Mouse (Mus musculus): ENCODE data around the gene Kif5c.

The Kif5c gene

DNA sequence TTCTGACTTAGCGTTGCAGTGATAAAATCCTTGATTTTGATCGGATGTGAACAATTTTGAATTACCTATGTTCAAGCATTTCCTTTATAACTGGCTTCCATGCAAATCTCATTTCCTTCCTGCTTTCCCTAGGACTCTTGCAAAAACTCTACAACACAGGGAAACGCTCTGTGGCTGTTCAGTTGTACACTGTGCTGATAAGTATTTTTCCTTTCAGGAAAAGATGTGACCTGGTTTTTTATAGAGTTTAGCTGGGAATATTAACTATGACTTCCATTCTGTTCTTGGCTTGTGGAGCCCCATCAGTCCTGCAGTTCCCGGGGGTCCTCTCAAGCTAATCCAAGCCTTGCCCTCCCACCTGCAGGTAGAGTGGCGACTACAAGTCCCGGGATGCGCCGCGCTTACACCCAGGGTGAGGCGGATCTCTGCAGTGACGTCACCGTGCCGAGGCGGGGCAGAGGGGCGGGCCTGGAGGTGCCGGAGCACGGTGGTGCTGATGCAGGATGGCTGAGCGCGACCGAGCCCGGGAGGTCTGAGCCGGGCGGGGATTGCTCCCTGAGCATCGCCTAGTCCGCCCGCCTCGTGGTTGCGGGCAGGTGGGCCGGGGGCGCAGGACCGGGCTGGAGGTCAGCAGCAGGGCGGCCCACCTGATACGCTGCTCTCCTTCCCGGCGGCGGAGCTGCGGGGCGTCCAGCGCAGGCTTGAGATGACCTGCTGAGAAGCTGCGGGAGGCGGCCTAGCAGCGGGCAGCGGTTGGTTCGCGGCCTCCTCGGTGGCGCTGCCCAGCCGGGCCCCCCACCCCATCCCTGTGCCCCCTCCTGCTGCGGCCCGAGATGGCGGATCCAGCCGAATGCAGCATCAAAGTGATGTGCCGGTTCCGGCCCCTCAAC, at the start of gene Kif5c:
Gene Kif5c, plus strand, starts transcription at position 470 of the 890 bp plus-strand sequence.
- DNase-seq (ENCODE audit: low spot score in 2 of 2) = peak; percentile 65 to 84

DNA sequence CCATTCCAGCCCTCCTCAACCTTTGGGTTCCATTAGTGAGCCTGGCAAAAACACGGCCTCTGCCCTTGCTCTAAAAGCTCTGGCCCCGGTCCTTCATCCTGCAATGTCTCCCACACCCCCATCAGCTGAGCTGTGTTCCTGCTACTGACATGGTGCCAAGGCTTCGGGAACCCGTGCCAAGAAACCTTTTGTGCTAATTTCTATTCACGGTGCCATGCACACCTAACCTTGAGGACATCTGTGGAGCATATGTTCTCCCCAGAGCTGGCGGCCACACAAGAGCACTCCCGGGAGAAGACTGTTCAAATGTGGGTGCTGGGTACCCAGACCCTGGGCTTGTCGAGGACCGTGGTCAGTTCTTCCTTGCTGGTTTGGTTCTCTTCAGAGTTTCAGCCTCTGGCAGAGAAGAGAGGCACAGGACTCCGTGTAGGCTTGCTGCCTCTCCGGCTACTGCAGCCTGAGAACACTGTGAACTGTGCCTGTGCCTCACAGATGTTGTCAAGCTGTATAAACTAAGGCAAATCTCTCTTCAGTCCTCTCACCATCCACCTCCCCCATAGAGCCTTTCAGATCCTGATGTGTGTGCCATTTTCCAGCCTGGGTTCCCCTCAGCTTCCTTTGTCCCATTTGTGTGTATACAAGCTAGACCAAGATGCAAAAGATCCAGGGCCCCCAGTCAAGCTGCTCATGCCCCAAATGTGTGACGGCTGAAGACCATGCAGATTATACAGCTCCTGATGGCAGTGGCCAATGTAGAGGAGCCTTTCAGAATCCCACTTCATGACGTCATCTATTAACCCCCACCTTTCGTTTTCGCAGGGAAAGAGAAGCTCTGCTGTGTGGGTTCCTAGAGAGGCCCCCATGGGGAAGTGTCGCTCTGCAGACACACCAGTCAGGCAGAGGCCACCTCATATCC, 49.0 kb upstream of the Kif5c start:
- DNase-seq (ENCODE audit: low spot score in 2 of 2) = peak in 1 of 2 experiments; percentile 54

DNA sequence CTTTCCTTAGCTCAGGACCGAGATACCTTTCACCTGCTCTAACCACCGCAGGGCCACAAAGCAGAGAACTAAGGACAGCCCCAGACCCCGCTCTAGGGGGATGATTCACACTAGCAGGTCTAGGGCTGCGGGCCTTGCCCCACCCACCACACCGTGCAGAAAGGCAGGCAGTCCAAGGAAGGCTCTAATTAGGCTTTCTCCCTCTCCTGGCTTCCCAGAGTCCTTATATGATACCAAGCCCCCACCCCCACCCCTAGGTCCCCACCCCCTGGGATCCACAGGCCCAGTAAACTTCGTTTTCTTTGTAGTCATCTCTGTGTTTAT, 48.4 kb upstream of the Kif5c start:
- DNase-seq (ENCODE audit: low spot score in 2 of 2) = no peak

DNA sequence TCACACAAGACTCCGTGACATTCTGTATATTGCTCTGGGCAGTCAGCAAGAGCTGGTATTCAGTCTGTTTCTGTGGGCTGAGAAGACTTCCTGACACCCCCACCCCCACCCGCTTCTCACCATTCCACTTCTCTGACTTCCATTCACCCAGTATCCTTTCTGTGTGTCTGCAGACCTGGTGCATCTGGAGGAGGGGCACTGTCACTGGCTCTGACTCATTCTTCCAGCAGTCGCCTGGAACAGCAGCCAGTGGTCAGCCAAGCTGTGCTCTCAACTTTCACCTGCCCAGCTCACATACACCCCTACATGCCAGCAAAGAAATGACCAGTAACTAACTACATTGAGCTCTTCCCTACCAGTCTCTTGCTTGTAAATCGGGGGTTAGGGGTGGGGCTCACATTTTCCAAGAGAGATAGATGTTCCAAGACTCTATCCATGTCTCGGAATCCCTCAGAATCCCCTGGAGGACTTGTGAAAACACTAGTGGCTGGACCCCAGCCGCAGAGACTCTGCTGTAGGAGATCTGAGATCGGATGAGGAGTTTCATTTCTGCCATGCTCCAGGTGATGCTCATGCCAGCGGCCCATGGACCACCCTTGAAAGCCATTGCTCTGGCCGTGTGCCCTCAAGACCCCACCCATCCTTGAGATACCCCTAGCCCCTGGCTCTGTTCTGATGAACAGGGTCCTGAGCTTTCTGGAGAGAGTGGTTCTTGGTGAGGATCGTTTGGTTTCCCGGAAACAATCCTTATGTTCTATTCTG, 47.8 kb upstream of the Kif5c start:
- no peak for DNase-seq (ENCODE audit: low spot score in 2 of 2)

DNA sequence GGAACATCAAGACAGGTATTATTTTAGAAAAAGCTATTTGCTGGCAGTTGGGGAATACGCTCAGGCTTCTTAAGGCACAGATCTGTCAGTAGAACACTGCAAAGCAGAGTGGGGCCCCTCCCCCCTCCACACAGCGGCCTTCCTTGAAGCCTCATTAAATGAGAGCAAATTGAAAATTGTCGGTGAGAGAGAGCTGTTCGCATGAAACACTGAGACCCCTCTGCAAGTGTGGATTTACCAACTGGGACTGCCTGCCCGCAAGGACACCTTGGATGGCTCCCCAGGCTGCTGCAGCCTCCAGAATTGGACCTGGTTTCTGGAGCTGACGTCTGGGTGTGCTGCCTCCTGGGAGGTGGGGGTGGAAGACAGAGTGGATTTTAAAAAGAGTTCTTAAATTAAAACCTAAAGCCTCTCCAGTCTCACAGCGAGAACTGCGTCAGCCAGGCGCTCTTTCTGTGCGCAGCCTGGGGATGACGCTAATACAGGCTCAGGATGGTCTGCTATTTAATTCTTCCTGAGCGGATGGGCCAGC, 46.9 kb upstream of the Kif5c start:
- no peak for DNase-seq (ENCODE audit: low spot score in 2 of 2)

DNA sequence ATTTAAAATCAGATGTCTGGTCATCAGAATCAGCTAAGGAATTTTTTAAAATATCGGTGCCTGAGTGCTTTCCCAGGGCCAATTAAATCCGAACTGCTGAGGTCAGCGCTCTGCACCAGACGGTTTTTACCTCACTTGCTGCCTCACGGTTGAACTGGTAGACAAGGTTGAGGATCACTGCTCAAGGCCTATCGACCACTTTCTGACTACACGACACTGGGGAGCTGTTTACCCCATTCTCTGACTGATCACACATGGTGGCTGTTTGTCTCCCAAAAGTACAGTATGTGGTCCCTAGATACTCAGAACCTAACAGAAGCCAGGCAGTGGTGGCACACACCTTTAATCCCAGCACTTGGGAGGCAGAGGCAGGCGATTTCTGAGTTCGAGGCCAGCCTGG, 46.4 kb upstream of the Kif5c start:
- DNase-seq (ENCODE audit: low spot score in 2 of 2) = no peak

DNA sequence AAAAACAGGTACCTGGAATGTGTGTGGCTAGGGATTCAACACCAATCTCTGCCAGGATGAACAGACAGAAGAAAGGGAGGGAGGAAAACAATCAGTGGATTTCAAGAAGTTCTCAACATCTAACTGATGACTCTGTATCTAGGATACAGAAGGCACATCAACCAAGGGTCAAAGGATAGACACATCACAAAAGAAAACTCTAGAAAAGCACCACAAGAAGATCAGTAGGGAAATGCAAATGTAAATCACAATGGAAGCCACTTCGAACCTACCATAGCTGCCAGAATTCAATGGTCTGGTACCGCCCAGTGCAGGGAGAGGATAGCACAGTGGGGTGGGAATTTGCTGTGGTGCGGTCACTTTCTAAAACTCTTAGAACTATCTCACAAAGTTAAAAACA, 45.8 kb upstream of the Kif5c start:
- no peak for DNase-seq (ENCODE audit: low spot score in 2 of 2)

DNA sequence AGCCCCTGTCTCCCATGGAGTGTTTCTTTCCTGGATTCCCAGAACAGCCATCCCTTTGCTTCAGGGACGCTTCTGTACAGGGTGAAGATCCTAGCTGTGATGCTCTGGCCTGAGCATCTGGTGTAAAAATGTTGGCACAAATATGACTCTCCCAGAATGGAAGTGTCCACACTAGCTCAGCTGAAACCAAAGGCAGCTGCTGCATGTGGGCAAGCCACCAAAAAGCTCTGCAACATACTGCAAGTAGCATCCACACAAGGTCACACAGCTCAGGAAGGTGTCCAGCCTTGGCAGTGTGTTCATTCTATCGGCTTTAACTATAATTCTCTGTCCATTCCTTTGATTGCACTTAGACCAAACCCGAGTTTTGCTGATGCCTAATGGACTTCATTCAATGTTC, 38.5 kb upstream of the Kif5c start:
- peak in 1 of 2 experiments; percentile 35 for DNase-seq (ENCODE audit: low spot score in 2 of 2)

DNA sequence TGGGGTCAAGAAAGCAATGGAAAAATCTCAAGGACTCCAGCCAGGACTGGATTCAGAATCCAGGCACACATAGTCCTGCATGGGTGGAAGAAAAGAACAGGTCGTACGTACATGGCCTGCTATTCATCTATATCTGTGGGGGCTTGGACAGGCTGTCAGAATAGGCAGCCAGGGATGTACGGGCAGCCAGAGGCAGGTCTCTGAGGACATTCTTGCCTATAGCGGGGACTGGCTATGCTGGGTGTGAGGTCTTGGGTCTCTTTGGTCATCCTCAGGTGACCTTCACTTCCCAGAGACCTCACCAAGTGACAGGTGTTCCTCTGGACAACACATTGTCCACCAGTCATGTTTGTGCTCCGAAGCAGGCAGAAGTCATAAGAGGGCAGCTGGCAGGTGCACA, 36.6 kb upstream of the Kif5c start:
- DNase-seq (ENCODE audit: low spot score in 2 of 2) = peak in 1 of 2 experiments; percentile 25

DNA sequence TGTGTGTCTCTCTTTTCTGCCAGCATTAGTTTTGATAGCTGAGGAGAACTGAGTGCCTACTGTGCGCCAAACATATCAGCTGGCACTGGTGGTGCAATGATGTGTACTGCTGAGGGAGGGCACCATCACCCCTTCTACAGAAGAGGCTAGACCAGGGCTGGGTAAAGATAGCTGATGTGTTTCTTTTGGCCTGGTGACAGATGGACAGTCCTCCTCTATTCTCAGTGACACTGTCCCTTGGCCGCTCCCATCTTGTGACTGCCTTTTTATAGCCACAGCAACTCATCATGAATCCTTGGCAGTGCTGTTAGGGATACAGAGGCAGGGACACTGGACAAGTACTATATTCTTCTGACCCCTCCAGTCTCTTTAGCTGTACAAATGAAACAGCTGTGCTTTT, 35.8 kb upstream of the Kif5c start:
- DNase-seq (ENCODE audit: low spot score in 2 of 2) = no peak

DNA sequence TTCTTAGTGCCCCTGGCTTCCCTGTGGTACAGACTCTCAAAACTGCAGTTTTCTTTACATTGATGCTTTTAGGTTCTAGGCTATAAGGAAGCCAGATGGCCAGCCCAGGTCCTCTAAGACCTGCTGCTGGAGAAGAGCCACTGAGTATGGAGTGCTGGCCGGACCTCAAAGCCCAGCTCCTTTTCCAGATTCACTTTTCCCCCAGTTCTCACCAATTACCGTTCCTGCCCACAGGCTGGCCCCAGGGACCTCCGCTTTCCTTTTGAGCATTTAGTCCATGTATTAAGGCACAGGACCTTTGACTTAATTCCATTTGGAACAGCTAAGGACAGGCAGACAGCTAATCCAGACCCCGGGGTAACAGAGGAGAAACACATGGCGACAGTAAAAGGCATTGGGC, 28.6 kb upstream of the Kif5c start:
- DNase-seq (ENCODE audit: low spot score in 2 of 2) = no peak

DNA sequence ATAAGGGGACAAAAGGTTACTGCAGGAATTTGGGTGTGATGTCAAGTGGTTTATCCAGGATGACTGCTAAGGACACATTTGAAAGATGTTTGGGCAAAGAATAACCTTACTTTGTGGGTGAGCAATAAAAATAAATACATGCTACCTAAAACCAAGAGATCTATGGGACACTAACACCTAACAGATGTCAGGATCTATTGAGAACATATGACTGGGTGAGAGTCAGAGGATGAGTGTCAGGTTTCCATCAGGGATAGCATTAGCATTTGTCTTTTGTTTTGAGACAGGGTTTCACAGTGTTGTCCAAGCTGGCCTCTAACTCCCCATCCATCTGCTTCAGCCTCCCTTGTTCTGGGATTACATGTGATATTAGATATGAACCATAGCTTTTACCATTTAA, 26.2 kb upstream of the Kif5c start:
- DNase-seq (ENCODE audit: low spot score in 2 of 2) = no peak

DNA sequence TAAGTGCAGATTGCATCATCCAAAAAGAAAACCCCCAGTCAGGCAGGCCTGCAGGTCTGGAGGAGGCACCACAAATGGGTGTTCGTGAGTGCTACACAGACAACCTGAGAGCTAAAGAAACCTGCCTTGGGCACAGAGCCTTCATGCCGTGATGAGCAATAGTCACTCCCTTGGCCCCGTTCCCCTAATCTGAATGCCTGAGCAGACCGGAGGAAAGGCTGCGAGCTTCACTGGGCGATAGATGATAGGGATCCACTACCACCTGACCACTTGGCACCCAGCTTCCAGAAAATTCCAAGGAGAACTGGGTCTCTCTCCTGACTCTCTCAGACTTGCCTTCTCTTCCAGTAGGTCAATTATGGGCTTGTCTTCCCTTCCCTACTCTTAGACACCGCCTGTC, 24.2 kb upstream of the Kif5c start:
- DNase-seq (ENCODE audit: low spot score in 2 of 2) = no peak

DNA sequence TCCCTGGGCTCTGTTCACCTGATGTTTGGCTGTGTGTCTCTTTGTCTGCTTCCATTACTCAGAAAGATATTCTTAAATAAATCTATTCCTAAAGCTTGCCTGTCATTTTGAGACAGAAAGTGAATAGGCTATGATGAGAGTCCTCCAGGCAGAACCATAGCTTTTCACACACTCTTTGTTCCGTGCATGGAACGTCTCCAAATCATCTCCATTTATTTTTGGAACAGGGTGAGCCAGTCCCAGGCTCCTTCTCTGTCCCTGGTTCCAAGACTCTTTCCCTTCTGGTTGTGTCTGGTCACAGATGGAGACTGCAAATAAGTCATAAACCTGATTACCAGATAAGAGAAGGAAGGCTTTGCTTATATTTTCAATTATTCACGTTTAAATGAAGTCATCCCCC, 22.8 kb upstream of the Kif5c start:
- no peak for DNase-seq (ENCODE audit: low spot score in 2 of 2)

DNA sequence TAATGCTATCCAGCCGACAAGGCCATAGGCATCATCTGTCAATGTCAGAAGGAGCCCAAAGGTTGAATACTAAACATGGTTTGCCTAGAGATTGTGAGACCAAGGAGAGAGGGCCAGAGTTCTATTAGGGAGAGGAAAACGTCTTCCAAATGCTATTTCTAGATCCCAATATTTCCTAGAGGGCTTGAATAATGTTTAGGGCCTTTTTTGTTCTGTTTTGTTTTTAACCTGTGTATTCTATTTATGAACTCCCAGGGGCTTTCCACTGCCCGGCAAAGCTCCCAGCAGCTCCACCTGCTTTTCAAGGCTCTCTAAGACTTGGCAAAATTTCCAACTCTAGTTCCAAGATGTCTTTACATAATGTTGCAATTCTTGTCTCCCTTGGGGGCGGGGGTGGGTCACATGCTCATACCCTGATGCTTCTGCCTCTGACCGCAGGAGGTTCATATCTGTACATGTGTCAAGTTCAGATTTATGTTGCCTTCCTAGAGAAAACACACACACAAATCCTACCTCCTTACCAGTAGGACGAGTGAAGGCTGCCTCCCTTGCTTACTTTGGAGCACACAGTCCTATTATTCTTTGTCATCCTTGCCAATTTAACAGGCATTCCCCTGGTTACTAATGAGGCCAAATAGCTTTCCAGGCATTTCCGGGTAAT, 18.9 kb upstream of the Kif5c start:
- no peak for DNase-seq (ENCODE audit: low spot score in 2 of 2)

DNA sequence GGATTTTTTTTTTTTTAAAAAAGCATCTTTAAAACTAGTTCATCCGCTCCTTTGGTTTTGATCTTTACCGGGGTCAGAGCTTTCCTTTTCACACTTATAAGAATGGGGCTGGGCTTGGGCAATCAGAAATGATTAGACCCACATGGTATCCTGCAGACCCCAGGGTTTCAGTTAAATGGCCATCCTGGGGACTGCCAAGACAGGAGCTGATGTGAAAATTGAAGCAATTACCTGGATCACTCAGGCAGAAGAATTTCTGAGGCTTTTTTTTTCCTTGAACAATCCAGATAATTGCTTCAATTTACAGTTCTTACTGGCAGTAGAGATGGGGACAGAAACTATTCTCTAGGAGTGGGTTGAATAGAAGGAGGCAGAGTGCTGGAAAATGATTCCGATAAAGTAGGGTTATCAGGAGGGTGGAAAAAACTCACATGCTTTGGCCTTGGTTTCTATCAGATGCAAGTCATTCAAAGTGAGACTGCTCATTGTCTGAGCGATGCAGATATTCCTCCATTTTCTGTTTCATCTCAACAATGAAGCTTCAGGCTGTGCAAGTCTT, 16.2 kb upstream of the Kif5c start:
- no peak for DNase-seq (ENCODE audit: low spot score in 2 of 2)

DNA sequence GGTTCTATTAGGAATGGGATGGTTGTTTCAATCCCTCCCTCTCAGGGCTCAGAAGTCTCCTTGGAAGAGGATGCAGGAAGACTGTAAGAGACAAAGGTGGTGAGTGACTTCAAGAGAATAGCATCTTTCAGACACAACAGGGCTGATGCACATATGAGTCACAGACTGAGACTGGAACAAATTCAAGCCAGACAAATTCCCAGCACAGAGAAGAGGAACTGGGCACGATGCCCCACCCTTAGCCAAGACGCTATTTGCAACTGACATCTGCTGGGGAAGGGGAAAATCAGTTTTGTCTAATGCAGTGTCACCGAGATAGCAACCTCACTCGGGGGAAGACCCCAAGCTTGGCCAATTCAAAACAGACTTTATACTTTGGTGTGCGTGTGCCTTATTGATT, 9.5 kb upstream of the Kif5c start:
- DNase-seq (ENCODE audit: low spot score in 2 of 2) = no peak

DNA sequence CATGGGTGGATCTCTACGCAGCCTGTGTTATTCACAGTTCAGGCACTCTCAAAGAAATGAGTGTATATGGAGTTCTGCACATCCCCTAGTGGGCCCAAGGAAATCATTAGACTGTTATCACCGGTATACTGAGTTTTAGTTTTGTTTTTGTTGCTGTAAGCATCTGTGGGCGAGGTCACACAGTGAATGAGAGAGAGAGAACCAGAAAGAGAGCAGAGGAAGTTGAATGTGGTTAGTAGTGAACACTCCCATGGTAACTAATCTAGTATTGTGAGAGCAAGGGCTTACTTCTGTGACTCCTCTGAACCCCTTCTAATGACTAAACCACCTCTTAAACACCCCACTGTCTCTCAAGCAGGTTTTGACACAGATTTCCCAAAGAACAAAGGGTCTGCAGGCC, 2.3 kb upstream of the Kif5c start:
- DNase-seq (ENCODE audit: low spot score in 2 of 2) = no peak

DNA sequence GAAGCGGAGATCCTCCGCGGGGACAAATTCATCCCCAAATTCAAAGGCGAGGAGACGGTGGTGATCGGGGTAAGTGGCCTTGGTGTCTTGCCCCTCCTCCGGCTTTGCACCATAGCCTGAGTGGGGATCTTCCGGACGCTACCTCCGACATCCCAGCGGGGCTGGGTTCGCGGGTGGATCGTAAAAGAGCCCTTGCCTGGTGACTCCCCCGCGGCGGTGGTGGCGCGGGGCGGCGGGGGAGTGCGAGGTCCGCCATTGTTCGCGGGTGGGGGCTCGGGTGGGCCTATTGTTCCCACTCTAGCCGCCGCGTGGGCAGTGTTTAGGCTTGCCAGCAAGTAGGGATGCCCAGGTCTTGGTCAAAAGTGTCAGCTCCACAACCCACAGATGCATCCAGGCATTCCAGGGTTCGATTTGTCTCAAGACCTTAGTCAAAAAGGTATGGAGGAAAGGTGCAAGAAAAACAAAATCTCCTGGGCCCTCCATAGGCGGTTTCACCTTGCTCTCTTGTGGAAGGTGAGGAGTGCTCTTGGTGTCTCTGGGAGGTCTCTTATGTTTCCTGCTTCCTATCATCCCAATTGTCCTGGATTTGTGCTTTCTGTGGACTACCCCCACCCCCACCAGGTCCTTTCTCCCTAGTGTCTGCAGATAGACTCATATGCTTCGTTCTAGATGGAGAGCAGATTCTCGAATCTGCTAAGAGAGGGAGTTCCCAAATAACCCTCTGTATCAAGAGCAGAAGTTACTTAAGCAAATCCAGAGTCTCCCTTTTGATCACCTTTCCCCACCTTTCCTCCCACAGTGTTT, 823 bp downstream of the Kif5c start:
- DNase-seq (ENCODE audit: low spot score in 2 of 2) = no peak

DNA sequence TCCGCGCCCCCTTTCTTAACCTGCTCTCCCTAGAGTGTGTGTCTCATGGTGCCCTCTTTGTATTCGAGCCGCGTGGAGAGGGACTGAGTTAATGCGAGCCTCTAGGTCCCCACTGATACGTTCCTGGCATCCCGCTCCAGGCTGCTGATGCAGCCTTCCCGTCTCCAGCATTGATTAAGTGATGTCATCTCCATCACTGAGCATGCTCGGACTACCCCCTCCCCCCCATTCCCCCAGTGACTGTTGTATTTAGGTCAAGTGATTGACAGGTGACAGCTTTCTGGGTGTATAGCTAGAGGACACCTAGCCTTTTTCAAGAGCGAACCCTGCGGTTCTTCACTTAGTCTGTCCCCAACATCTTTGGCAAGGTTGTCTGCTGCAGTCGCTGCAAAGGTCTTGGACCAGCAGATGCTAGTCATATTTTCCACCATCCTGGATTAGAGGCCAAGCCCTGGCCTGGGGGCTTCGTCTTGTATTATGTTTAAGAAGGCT, 1.6 kb downstream of the Kif5c start:
- DNase-seq (ENCODE audit: low spot score in 2 of 2) = no peak
